Mouse (Mus musculus) MEL (cell line): Measurements from ENCODE around the gene Taar7a. TPM values are rescaled to one million over a fixed set of nuclear protein-coding genes. Genes with fewer than 3 reads are reported as not detected.

ENCODE experiments used
- DNase-seq: peaks from one replicate; pipeline ENCODE4 v3.0.0; 2011; ENCODE audit warnings: low read depth, low spot score
- H3K27ac ChIP-seq: 2 replicates; pipeline ENCODE4 v1.5.1; 2012; ENCODE audit warnings: low read depth, mild to moderate bottlenecking, control low read depth, low read length, moderate library complexity; ENCODE audit not compliant: control insufficient read depth
- H3K27me3 ChIP-seq, 2 experiments: fragments of 150-350 bp in 1 of 2; sonication (generic) in 1 of 2; 2 replicates each; pipeline ENCODE4 v1.6.1; 2012; ENCODE audit warnings: low read length in 2 of 2, mild to moderate bottlenecking in 2 of 2, improper control_type of control experiment in 1 of 2, moderate library complexity in 1 of 2; ENCODE audit not compliant: insufficient read depth in 2 of 2, control insufficient read depth in 1 of 2
- H3K36me3 ChIP-seq, 2 experiments: 2 replicates each; pipeline ENCODE4 v1.6.1; 2012 to 2014; ENCODE audit warnings: low read length in 2 of 2, improper control_type of control experiment in 1 of 2, inconsistent platforms in 1 of 2, mild to moderate bottlenecking in 1 of 2; ENCODE audit not compliant: insufficient read depth in 2 of 2, control insufficient read depth in 1 of 2
- H3K4me1 ChIP-seq, 2 experiments: fragments of 150-350 bp in 1 of 2; sonication (generic) in 1 of 2; 2 replicates each; pipeline ENCODE4 v1.6.1; 2012; ENCODE audit warnings: low read length in 2 of 2, improper control_type of control experiment in 1 of 2, mild to moderate bottlenecking in 1 of 2; ENCODE audit not compliant: insufficient read depth in 2 of 2, control insufficient read depth in 1 of 2
- H3K4me3 ChIP-seq, 2 experiments: fragments of 150-350 bp in 1 of 2; sonication (generic) in 1 of 2; 2 replicates each; pipeline ENCODE4 v1.5.1; 2012; ENCODE audit warnings: low read depth in 2 of 2, low read length in 2 of 2, mild to moderate bottlenecking in 2 of 2, moderate library complexity in 2 of 2, control low read depth in 1 of 2, improper control_type of control experiment in 1 of 2; ENCODE audit not compliant: control insufficient read depth in 1 of 2, insufficient read depth in 1 of 2
- H3K79me2 ChIP-seq: 2 replicates; pipeline ENCODE4 v1.6.1; 2012; ENCODE audit warnings: mild to moderate bottlenecking, low read length, moderate library complexity; ENCODE audit not compliant: control insufficient read depth, poor library complexity, insufficient read depth
- H3K9ac ChIP-seq: 2 replicates; pipeline ENCODE4 v1.6.1; 2012; ENCODE audit warnings: low read depth, mild to moderate bottlenecking, control low read depth, low read length, moderate library complexity; ENCODE audit not compliant: control insufficient read depth, poor library complexity, severe bottlenecking
- H3K9me3 ChIP-seq: fragments of 150-350 bp; sonication (generic); replicated peaks from 2 replicates; pipeline ENCODE4 v1.6.1; 2012; ENCODE audit warnings: mild to moderate bottlenecking, low read length, improper control_type of control experiment, moderate library complexity; ENCODE audit not compliant: insufficient read depth
- BHLHE40 ChIP-seq: IDR thresholded peaks from 2 replicates; pipeline ENCODE4 v1.6.1; 2012; ENCODE audit warnings: low read depth, mild to moderate bottlenecking, inconsistent platforms, low read length, improper control_type of control experiment, borderline replicate concordance
- CHD2 ChIP-seq: IDR thresholded peaks from 2 replicates; pipeline ENCODE4 v1.6.1; 2011; ENCODE audit warnings: low read length, improper control_type of control experiment
- CTCF ChIP-seq, 3 experiments: IDR thresholded peaks in 2 of 3; conservative IDR thresholded peaks in 1 of 3; 2 replicates each; pipeline ENCODE4 v1.5.1; 2011 to 2012; ENCODE audit warnings: low read length in 3 of 3, low read depth in 2 of 3, mild to moderate bottlenecking in 2 of 3, improper control_type of control experiment in 1 of 3, inconsistent platforms in 1 of 3, mixed read lengths in 1 of 3, moderate library complexity in 1 of 3; ENCODE audit not compliant: control insufficient read depth in 1 of 3, insufficient read depth in 1 of 3, poor library complexity in 1 of 3, severe bottlenecking in 1 of 3
- E2F4 ChIP-seq: IDR thresholded peaks from 2 replicates; pipeline ENCODE4 v1.6.1; 2011; ENCODE audit warnings: low read depth, low read length, improper control_type of control experiment, borderline replicate concordance
- ELF1 ChIP-seq: IDR thresholded peaks from 2 replicates; pipeline ENCODE4 v1.6.1; 2014; ENCODE audit warnings: low read depth, mild to moderate bottlenecking, inconsistent platforms, low read length, improper control_type of control experiment, moderate library complexity
- EP300 ChIP-seq, 2 experiments: IDR thresholded peaks; 2 replicates each; pipeline ENCODE4 v1.6.1; 2011; ENCODE audit warnings: improper control_type of control experiment in 2 of 2, low read length in 2 of 2, low read depth in 1 of 2, mild to moderate bottlenecking in 1 of 2
- ETS1 ChIP-seq: IDR thresholded peaks from 2 replicates; pipeline ENCODE4 v1.6.1; 2012; ENCODE audit warnings: low read depth, mild to moderate bottlenecking, inconsistent platforms, low read length, improper control_type of control experiment, moderate library complexity
- GABPA ChIP-seq: IDR thresholded peaks from 2 replicates; pipeline ENCODE4 v1.6.1; 2012; ENCODE audit warnings: low read depth, mild to moderate bottlenecking, inconsistent platforms, low read length, improper control_type of control experiment, moderate library complexity
- GATA1 ChIP-seq: IDR thresholded peaks from 2 replicates; pipeline ENCODE4 v1.6.1; 2011; ENCODE audit warnings: low read depth, low read length, improper control_type of control experiment
- HCFC1 ChIP-seq: IDR thresholded peaks from 2 replicates; pipeline ENCODE4 v1.6.1; 2012; ENCODE audit warnings: low read depth, mild to moderate bottlenecking, inconsistent platforms, low read length, improper control_type of control experiment, moderate library complexity
- JUND ChIP-seq: IDR thresholded peaks from 2 replicates; pipeline ENCODE4 v1.6.1; 2011; ENCODE audit warnings: low read depth, mild to moderate bottlenecking, improper control_type of control experiment, low read length
- KAT2A ChIP-seq: conservative IDR thresholded peaks from 2 replicates; pipeline ENCODE4 v1.6.1; 2012; ENCODE audit warnings: low read depth, low read length, improper control_type of control experiment, inconsistent platforms
- MAFK ChIP-seq: IDR thresholded peaks from 2 replicates; pipeline ENCODE4 v1.6.1; 2011; ENCODE audit warnings: low read depth, mild to moderate bottlenecking, low read length, improper control_type of control experiment, borderline replicate concordance
- MAX ChIP-seq: IDR thresholded peaks from 2 replicates; pipeline ENCODE4 v1.6.1; 2011; ENCODE audit warnings: low read length, improper control_type of control experiment
- MAZ ChIP-seq: IDR thresholded peaks from 2 replicates; pipeline ENCODE4 v1.6.1; 2012; ENCODE audit warnings: low read depth, mild to moderate bottlenecking, inconsistent platforms, low read length, improper control_type of control experiment
- MEF2A ChIP-seq: IDR thresholded peaks from 2 replicates; pipeline ENCODE4 v1.6.1; 2014; ENCODE audit warnings: low read depth, mild to moderate bottlenecking, inconsistent platforms, low read length, improper control_type of control experiment; ENCODE audit not compliant: poor library complexity, insufficient replicate concordance, severe bottlenecking; ENCODE audit errors: extremely low read depth
- MXI1 ChIP-seq: IDR thresholded peaks from 2 replicates; pipeline ENCODE4 v1.6.1; 2011; ENCODE audit warnings: mild to moderate bottlenecking, low read depth, low read length, improper control_type of control experiment
- MYB ChIP-seq: IDR thresholded peaks from 2 replicates; pipeline ENCODE4 v1.6.1; 2011; ENCODE audit warnings: mild to moderate bottlenecking, low read depth, low read length, improper control_type of control experiment
- MYC ChIP-seq: IDR thresholded peaks from 2 replicates; pipeline ENCODE4 v1.6.1; 2011; ENCODE audit warnings: low read depth, mild to moderate bottlenecking, low read length, improper control_type of control experiment, moderate library complexity
- NELFE ChIP-seq: IDR thresholded peaks from 2 replicates; pipeline ENCODE4 v1.6.1; 2011; ENCODE audit warnings: low read depth, low read length, improper control_type of control experiment
- NRF1 ChIP-seq: IDR thresholded peaks from 2 replicates; pipeline ENCODE4 v1.6.1; 2014; ENCODE audit warnings: low read depth, mild to moderate bottlenecking, inconsistent platforms, low read length, improper control_type of control experiment, moderate library complexity; ENCODE audit not compliant: poor library complexity, insufficient read depth, severe bottlenecking
- POLR2A ChIP-seq, 2 experiments: IDR thresholded peaks; 2 replicates each; pipeline ENCODE4 v1.6.1; 2011 to 2012; ENCODE audit warnings: low read length in 2 of 2, mild to moderate bottlenecking in 2 of 2, control low read depth in 1 of 2, improper control_type of control experiment in 1 of 2, low read depth in 1 of 2, moderate library complexity in 1 of 2; ENCODE audit not compliant: control insufficient read depth in 1 of 2, insufficient read depth in 1 of 2, poor library complexity in 1 of 2
- POLR2AphosphoS2 ChIP-seq: IDR thresholded peaks from 2 replicates; pipeline ENCODE4 v1.6.1; 2011; ENCODE audit warnings: low read length, improper control_type of control experiment
- POLR2AphosphoS5 ChIP-seq: IDR thresholded peaks from 2 replicates; pipeline ENCODE4 v1.6.1; 2012; ENCODE audit warnings: low read depth, borderline replicate concordance, mild to moderate bottlenecking, inconsistent platforms, low read length, moderate library complexity, mixed read lengths
- RAD21 ChIP-seq: IDR thresholded peaks from 2 replicates; pipeline ENCODE4 v1.6.1; 2011; ENCODE audit warnings: mild to moderate bottlenecking, low read depth, low read length, improper control_type of control experiment
- SIN3A ChIP-seq: IDR thresholded peaks from 2 replicates; pipeline ENCODE4 v1.6.1; 2012; ENCODE audit warnings: low read length, improper control_type of control experiment, inconsistent platforms
- SMC3 ChIP-seq: IDR thresholded peaks from 2 replicates; pipeline ENCODE4 v1.6.1; 2011; ENCODE audit warnings: low read depth, low read length, improper control_type of control experiment
- TAL1 ChIP-seq: IDR thresholded peaks from 2 replicates; pipeline ENCODE4 v1.6.1; 2012; ENCODE audit warnings: mild to moderate bottlenecking, inconsistent platforms, low read length, moderate library complexity, mixed read lengths
- TBP ChIP-seq: IDR thresholded peaks from 2 replicates; pipeline ENCODE4 v1.8.0; 2011; ENCODE audit warnings: low read depth, low read length, improper control_type of control experiment
- TCF12 ChIP-seq: IDR thresholded peaks from 2 replicates; pipeline ENCODE4 v1.6.1; 2014; ENCODE audit warnings: low read depth, mild to moderate bottlenecking, inconsistent platforms, low read length, improper control_type of control experiment, moderate library complexity
- UBTF ChIP-seq: IDR thresholded peaks from 2 replicates; pipeline ENCODE4 v1.6.1; 2012; ENCODE audit warnings: low read depth, mild to moderate bottlenecking, inconsistent platforms, low read length, improper control_type of control experiment, moderate library complexity, borderline replicate concordance; ENCODE audit not compliant: insufficient read depth
- USF1 ChIP-seq: IDR thresholded peaks from 2 replicates; pipeline ENCODE4 v1.6.1; 2014; ENCODE audit warnings: low read depth, mild to moderate bottlenecking, inconsistent platforms, low read length, improper control_type of control experiment, moderate library complexity
- USF2 ChIP-seq, 2 experiments: IDR thresholded peaks; 2 replicates each; pipeline ENCODE4 v1.6.1; 2011 to 2012; ENCODE audit warnings: improper control_type of control experiment in 2 of 2, low read length in 2 of 2, borderline replicate concordance in 1 of 2, inconsistent platforms in 1 of 2, low read depth in 1 of 2, mild to moderate bottlenecking in 1 of 2; ENCODE audit not compliant: insufficient read depth in 1 of 2
- ZC3H11A ChIP-seq: IDR thresholded peaks from 2 replicates; pipeline ENCODE4 v1.6.1; 2012; ENCODE audit warnings: low read depth, mild to moderate bottlenecking, inconsistent platforms, low read length, improper control_type of control experiment
- ZKSCAN1 ChIP-seq: IDR thresholded peaks from 2 replicates; pipeline ENCODE4 v1.6.1; 2012; ENCODE audit warnings: low read depth, mild to moderate bottlenecking, inconsistent platforms, low read length, improper control_type of control experiment, moderate library complexity
- ZMIZ1 ChIP-seq: IDR thresholded peaks from 2 replicates; pipeline ENCODE4 v1.6.1; 2012; ENCODE audit warnings: low read depth, mild to moderate bottlenecking, inconsistent platforms, low read length, improper control_type of control experiment, moderate library complexity
- ZNF384 ChIP-seq: IDR thresholded peaks from 2 replicates; pipeline ENCODE4 v1.6.1; 2012; ENCODE audit warnings: low read depth, mild to moderate bottlenecking, inconsistent platforms, low read length, improper control_type of control experiment
- polyA plus RNA-seq, 2 experiments: library from polyadenylated mRNA; stranded (reverse) in 1 of 2; unstranded in 1 of 2; fragments of >175 nt in 1 of 2; fragments of >200 nt in 1 of 2; gene quantifications; 2 replicates each; pipeline versions ENCODE4 v1.2.1 to v1.2.4; 2012; ENCODE audit warnings: low replicate concordance in 2 of 2, low read depth in 1 of 2; ENCODE audit not compliant: insufficient read length in 2 of 2, insufficient read depth in 1 of 2, missing spikeins in 1 of 2
- total RNA-seq: library from RNA; depleted of rRNA; stranded (reverse); fragments of 300-350 nt; gene quantifications from 2 replicates; pipeline ENCODE4 v1.2.3, GENCODE M21; 2012

Taar7a gene
- total and polyA plus RNA-seq, 3 experiments = not detected

GRCm38 (mm10) chr10:23978901-23979705 is 14.2 kb downstream of the Taar7a start:
- peak; percentile 61 for DNase-seq
- H3K9ac ChIP-seq = no peak overlapping the region
- no peaks in the 10 kb centered on the region; a peak in 1 of 4 replicates for H3K27me3 ChIP-seq
- no peak overlapping the region for H3K4me3 ChIP-seq
- no peak overlapping the region for H3K27ac ChIP-seq
- H3K79me2 ChIP-seq = no peaks in the 10 kb centered on the region
- no peaks in the 10 kb centered on the region for H3K9me3 ChIP-seq
- no peaks in the 10 kb centered on the region for H3K36me3 ChIP-seq
- no peaks in the 10 kb centered on the region for H3K4me1 ChIP-seq
- TF ChIP-seq USF2 (IDR thresholded peaks at IDR 0.05; ENCODE audit: borderline replicate concordance in 1 of 2, insufficient read depth in 1 of 2, low read depth in 1 of 2, low read length in 2 of 2) (no peak), BHLHE40 (no peak), NELFE (no peak), ZNF384 (no peak), NRF1 (no peak), CTCF (IDR thresholded peaks at IDR 0.05 in 2 of 3, conservative IDR thresholded peaks at IDR 0.05 in 1 of 3; ENCODE audit: control insufficient read depth in 1 of 3, insufficient read depth in 1 of 3, low read depth in 2 of 3, low read length in 3 of 3, poor library complexity in 1 of 3, severe bottlenecking in 1 of 3) (peak; percentile 46 to 78 (median 78)), MAZ (peak; percentile 91), ZMIZ1 (no peak), GATA1 (no peak), KAT2A (no peak), E2F4 (no peak), HCFC1 (no peak), TAL1 (no peak), SMC3 (peak; percentile 73), ELF1 (no peak), POLR2A (IDR thresholded peaks at IDR 0.05; ENCODE audit: control insufficient read depth in 1 of 2, insufficient read depth in 1 of 2, low read depth in 1 of 2, low read length in 2 of 2, poor library complexity in 1 of 2) (no peak), MYC (no peak), ZC3H11A (peak; percentile 27; the same call in 1 of the 2 replicates), TCF12 (no peak), POLR2AphosphoS5 (no peak), EP300 (IDR thresholded peaks at IDR 0.05; ENCODE audit: low read depth in 1 of 2, low read length in 2 of 2) (no peak), ZKSCAN1 (no peak), POLR2AphosphoS2 (no peak), JUND (no peak), MXI1 (no peak), MAX (no peak), UBTF (no peak), MYB (no peak), USF1 (no peak), ETS1 (no peak), SIN3A (no peak), GABPA (no peak), MEF2A (no peak), CHD2 (no peak), MAFK (no peak), RAD21 (peak; percentile 60), TBP (no peak)
